Mouse (Mus musculus) yolk sac, embryonic 10.5 days (tissue): ENCODE measurements at regions not wholly inside any gene's neighbourhood (a gene's known extent, or its start where the extent isn't known, plus 50 kb on each side); places are given as distances from the start of the nearest gene placed in this dataset.

Experiments
- DNase-seq: peaks from one replicate; pipeline ENCODE4 v3.0.0-alpha.2; 2017; ENCODE audit warnings: low spot score

GRCm38 (mm10) chr15:62588580-62588979, 1256.4 kb downstream of the Gsdmc2 start:
- no peak for DNase-seq

- no peak for DNase-seq
Observed at GRCm38 (mm10) chr15:62578788-62579187, 1266.2 kb downstream of the Gsdmc2 start.

GRCm38 (mm10) chr15:62575791-62576190, 1269.2 kb downstream of the Gsdmc2 start:
- no peak for DNase-seq

GRCm38 (mm10) chr15:62571803-62572202, 1273.2 kb downstream of the Gsdmc2 start:
- no peak for DNase-seq

- no peak for DNase-seq
Observed at GRCm38 (mm10) chr15:62568788-62569713, 1275.9 kb downstream of the Gsdmc2 start.

GRCm38 (mm10) chr15:62567431-62567830, 1277.5 kb downstream of the Gsdmc2 start:
- no peak for DNase-seq

- no peak for DNase-seq
Observed at GRCm38 (mm10) chr15:62566106-62566511, 1278.9 kb downstream of the Gsdmc2 start.

GRCm38 (mm10) chr15:62533233-62533632, 1311.7 kb downstream of the Gsdmc2 start:
- no peak for DNase-seq

GRCm38 (mm10) chr15:62528975-62529374, 1316.0 kb downstream of the Gsdmc2 start:
- DNase-seq: no peak

- DNase-seq: no peak
Observed at GRCm38 (mm10) chr15:62524628-62525027, 1320.3 kb downstream of the Gsdmc2 start.

- no peak for DNase-seq
Observed at GRCm38 (mm10) chr15:62524135-62524534, 1320.8 kb downstream of the Gsdmc2 start.

- no peak for DNase-seq
Observed at GRCm38 (mm10) chr15:62513462-62513861, 1331.5 kb downstream of the Gsdmc2 start.

GRCm38 (mm10) chr15:62511461-62511860, 1333.5 kb downstream of the Gsdmc2 start:
- DNase-seq: no peak

- DNase-seq: no peak
Observed at GRCm38 (mm10) chr15:62503866-62504265, 1341.1 kb downstream of the Gsdmc2 start.

GRCm38 (mm10) chr15:62500966-62501365, 1344.0 kb downstream of the Gsdmc2 start:
- peak; percentile 29 for DNase-seq

- no peak for DNase-seq
Observed at GRCm38 (mm10) chr15:62500522-62500921, 1344.5 kb downstream of the Gsdmc2 start.

- peak; percentile 6 for DNase-seq
Observed at GRCm38 (mm10) chr15:62496193-62496592, 1348.8 kb downstream of the Gsdmc2 start.

- no peak for DNase-seq
Observed at GRCm38 (mm10) chr15:62492350-62492749, 1352.6 kb downstream of the Gsdmc2 start.

- no peak for DNase-seq
Observed at GRCm38 (mm10) chr15:62490548-62490947, 1354.4 kb downstream of the Gsdmc2 start.

- DNase-seq: no peak
Observed at GRCm38 (mm10) chr15:62486540-62486939, 1358.4 kb downstream of the Gsdmc2 start.

- no peak for DNase-seq
Observed at GRCm38 (mm10) chr15:62484350-62484749, 1360.6 kb downstream of the Gsdmc2 start.

GRCm38 (mm10) chr15:62483534-62483933, 1361.4 kb downstream of the Gsdmc2 start:
- no peak for DNase-seq

GRCm38 (mm10) chr15:62482357-62482756, 1362.6 kb downstream of the Gsdmc2 start:
- no peak for DNase-seq

- no peak for DNase-seq
Observed at GRCm38 (mm10) chr15:62477779-62478178, 1367.2 kb downstream of the Gsdmc2 start.
